Mouse (Mus musculus): ENCODE measurements around the gene Sh3rf1. TPM values are rescaled to one million over a fixed set of nuclear protein-coding genes. Genes with fewer than 3 reads are reported as not detected.

The Sh3rf1 gene
- total RNA-seq, 2 experiments from 2014 or later = 76.4 to 80.2 TPM

DNA sequence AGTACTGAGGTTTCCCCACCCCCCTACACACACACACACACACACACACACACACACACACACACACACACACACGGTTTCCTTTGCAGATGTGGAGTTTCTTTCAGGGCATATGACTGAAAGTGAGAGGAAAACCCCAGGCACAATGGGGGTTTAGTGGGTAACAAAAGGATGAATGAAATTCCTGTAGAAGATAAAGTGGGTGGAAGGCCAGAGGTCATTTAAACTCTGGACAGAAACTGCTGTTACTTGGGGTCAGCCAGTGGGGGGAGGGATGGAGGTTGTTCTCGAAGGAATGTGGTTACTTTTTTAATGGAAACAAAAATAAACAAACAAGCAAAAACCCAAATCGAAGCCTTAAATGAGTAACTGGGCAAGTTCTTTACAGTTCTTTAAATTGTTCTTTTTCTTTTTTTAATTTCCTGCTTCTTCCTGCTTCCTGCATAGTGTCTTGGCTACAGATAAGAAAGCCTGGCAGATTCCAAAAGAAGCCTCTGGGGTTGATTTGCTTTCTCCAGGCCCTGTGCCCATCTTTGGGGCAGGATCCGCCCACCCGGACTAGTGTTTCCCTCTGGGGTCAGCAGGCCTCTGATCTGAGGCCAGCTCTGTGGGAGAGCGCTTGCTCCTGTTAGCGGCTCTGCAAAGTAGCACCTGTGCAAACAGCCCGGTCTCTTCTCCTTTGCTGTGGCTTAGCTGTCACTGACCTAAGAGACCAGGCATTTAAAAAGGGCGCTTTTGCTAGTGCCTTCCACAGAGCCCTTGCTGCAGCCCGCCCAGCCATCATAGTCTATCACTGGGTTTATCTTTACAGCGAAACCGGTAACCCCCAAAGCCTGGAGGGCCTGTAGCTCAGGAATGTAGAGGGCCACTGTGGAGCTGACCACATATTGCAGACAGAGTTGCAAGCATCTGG lies 59.8 kb downstream of the Sh3rf1 start:
- DNase-seq (ENCODE audit: low spot score in 2 of 2) = no peak

DNA sequence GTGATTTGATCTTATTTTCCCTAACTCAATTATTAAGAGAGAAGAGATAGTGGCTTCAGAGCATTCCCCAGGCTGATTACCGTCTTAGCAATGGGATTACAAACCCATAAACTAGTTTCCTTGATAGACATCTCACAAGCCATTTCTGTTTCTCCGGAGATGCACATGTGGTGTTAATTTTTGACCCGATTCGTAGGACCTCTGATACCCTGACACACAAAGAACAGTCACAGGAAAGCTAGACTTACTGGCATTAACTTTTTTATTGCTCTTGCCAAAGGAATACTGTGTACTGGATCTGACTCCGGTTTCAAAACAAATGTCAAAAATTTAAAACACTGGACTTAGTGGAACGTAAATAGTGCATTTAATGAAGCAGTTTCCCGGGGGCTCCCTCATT lies 62.2 kb downstream of the Sh3rf1 start:
- DNase-seq (ENCODE audit: low spot score in 2 of 2) = no peak

DNA sequence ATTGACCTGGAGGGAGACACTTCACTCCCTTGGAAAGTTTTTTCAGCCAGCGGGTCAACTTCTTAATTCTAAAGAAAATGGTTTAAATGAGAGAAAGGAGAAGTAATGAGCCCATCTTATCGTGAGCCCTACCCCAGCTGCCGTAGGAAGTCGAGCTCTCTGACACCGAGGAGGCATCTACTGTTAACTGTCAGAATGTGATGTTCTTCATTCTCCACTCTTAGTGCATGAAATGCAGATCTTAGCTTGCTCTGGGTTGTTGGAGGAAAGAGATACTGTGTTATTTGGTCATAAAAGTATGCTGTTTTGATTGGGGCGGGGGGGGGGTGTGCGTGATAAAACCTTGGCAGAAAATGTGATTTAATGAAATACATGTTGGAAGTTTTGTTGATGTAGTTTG lies 62.7 kb downstream of the Sh3rf1 start:
- DNase-seq (ENCODE audit: low spot score in 2 of 2) = no peak

DNA sequence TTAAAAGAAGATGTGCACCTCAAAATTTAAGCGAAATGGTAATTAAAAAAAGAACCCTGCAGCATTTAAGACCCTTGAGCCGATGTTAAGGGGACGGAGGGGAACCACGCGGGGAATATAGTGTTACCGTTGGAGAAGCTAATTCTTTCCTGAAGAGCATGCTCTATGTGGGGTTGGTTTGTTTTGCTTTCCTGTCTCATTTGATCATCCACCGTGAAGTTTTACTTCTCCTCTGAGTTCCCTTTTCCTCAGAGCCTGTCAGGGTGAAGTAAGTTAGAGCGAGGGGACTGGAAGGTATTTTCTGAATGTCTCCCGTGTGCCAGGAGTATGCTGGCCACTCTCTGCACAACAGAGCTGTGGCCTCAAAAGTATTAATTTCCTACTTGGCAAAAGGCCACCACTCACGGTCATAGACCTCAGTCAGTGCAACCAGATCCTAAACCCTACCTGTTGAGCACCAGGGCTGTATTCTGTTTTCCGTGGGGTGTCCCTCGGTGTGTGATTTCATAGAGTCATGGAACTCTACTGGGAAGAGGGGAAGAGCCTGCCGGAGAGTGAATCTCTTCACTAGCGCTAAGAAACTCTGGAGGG lies 63.2 kb downstream of the Sh3rf1 start:
- no peak for DNase-seq (ENCODE audit: low spot score in 2 of 2)

DNA sequence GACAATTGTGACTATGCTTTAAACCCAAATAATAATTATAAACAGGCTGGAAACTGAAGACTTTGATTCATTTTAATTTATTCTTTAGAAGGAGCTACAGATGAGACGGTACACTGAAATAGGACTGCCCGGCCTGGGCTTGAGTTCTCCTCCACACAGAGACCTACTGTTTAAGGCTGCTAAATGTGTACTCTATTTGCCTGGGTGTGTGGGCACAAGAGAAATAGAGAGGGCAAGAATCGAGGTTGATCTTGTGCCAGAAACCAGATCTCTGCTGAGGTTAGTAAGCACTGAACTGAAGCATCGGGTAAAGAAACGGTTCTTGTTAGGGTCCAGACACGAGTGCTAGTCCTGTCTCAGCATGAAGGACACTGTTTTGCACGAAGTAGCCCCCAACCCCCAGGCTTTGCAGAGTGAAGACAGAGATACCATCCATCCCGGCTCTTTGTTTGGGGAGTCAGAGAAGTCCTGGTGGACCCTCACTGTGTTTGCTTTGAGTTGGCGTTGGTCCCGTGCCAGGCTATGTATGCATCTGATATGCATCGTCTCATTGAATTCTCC lies 64.4 kb downstream of the Sh3rf1 start:
- peak in 1 of 2 experiments; percentile 50 for DNase-seq (ENCODE audit: low spot score in 2 of 2)

DNA sequence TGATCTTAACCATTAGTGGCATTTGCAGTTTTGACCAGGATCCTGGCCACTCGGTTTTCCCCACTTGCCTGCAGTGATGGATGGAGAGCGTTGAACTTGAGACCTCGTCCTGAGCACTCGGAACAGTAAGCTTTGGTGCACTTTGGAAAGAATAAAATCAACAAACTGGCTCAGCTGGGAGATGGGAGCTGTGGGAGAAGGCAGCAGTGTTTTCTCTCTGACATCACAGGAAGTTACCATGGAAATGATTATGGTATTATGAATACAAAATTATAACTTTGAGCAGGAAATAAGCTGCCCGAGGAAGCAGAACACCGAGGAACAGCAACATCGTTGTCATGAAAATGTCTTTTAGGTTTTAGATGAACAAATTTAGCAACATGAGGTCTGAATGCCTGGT lies 65.0 kb downstream of the Sh3rf1 start:
- no peak for DNase-seq (ENCODE audit: low spot score in 2 of 2)

DNA sequence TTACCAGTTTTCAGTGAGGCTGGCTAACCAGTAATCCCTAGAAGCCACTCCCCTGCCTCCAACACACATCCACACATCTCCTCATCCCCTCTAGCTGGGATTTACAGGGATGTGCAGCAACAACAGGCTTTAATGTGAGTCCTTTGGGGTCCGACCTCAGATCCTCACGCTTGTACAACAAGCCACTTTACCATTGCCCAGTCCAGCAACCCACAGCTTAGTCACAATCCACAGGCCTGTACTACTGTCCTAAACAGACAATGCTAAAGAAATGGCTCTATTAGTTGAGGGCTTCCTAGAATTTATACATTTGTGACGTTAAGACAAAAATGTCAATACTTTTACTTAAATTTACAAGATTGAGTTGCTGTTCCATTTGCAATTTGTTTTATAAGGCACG lies 71.4 kb downstream of the Sh3rf1 start:
- DNase-seq (ENCODE audit: low spot score in 2 of 2) = no peak

DNA sequence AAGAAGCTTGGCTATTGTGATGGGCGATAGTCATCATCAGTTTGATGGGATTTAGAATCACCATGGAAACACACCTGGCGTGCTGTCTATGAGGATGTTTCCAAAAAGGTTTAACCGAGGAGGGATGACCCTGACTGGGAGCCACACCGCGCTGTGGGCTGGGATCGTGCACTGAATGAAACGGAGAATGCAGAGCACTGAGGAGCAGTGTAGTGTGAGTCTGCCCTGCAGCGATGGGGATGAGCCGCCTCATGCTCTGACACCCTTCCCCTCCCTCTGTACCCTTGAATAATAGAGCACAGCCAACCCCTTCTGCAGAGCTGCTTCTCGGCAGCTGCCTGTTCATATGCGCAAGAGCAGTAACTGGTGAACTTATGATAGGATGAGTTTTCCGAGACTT lies 71.8 kb downstream of the Sh3rf1 start:
- peak in 1 of 2 experiments; percentile 33 for DNase-seq (ENCODE audit: low spot score in 2 of 2)

DNA sequence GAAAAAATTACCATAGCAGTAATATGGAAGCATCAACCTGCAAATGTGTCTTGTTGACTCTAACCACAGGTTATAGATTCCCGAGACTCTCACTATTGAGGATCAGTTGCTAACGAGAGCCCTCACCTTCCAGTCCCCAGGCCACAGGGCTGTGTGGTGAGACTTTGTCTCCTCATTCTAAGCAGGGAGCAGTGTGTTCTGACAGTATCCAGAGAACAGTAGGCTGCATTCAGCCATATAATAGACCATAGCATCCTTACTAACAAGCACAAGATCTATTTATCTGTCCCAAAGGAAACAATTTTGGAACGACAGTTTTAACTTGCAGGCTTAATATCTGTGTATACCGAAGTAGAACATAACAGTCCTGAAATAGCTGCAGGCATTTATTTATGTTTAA lies 75.2 kb downstream of the Sh3rf1 start:
- no peak for DNase-seq (ENCODE audit: low spot score in 2 of 2)

DNA sequence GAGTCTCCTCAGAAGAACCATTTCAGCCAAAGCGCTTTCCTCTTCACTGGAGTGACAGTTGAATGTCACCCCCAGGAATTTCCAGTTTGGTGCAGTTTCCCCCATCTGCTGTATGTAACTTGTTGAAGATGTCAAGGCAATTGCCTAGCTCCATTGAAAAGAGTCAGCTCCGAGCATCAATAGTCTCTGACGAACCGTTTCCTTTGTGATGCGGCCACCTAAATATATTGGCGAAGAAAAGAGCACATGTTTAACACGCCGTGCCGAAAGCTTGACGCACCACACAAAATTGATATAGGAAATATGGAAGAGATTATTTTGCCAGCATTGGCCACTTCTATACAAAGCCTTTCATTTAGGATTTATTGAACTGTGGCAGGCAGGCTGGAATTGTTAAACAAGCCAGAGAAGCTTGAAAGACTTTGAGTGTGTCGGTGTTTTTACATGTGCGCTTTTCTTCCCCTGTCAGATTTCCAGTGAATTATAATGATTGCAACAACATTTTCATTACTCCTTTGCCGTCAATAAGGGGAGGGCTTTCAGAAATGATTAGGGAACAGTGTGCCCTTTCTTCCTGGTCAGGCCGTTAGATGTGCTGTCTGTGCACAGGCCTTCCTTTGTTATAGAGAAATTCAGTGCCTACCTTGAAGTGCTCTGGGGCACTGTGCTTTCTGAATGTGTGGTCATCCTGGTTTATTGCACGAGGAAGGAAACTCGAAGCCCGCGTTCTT lies 77.8 kb downstream of the Sh3rf1 start:
- no peak for DNase-seq (ENCODE audit: low spot score in 2 of 2)

DNA sequence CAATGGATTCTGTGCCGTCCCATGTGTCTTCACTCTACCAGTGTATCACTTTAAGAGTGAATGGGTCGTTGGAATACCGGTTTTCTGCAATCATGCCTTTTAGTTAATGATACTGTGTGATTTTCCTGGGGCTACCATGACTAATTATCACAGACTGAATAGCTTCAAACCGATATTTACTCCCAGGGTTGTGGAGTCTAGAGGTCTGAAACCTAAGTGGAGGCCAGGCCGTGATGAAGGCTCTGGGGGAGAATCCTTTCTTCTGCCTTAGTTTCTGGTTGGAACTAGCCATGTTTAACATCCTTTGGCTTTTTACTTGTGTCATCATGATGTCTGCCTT lies 78.3 kb downstream of the Sh3rf1 start:
- no peak for DNase-seq (ENCODE audit: low spot score in 2 of 2)

DNA sequence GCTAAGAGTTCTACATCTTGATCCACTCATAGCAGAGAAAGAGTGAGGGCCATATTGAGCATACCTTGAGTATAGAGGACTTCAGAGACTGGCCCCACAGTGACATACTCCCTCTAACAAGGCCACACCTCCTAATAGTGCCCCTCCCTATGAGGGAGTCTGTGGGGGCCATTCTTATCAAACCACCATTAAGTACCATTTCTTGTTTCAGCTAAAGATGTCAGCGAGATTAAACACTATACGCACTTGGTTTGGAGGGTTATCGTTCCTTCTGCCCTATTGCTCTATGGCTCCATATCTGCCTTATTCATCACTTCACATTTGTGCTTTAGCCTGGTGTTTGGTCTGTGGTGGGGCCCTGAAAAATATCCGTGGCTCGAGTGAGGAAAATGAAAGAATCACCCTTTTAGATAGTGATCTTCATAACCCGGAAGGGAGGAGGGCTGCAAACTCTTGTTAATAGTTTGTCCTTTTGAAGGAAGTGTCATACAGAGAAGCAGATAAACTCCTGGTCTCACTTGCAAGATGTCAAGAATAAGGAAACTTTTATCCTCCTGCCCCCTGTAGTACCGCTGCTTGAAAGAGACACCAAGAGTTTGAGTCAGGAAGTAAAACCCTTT lies 81.9 kb downstream of the Sh3rf1 start:
- no peak for DNase-seq (ENCODE audit: low spot score in 2 of 2)

DNA sequence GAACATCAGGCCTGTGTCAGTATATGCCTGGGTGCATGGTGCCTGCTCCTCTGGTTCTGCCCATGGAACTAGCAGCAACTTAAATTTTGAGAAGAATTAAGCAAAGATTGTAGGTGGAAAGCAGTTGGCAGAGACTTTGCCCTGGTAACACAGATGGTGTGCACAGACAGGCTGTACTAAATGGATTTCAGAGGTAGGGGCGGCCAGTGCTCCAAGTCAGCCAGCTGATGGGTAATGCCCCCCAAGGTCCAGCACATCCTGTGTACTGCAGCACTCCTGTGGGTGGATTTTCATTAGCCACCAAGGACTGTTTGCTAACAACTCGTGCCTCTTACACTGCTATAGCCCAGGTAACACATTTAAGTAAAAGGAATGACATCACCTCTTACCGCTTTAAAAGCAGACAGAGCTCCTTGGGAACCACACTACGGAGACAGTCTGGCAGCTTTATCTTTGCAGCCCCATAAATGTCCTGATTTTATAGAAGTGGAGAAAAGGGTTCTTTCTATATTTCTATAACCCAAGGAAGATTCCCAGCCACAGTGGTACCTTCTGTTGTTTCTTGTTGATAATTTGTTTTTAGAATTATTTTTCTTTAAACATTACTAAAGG lies 82.9 kb downstream of the Sh3rf1 start:
- no peak for DNase-seq (ENCODE audit: low spot score in 2 of 2)

DNA sequence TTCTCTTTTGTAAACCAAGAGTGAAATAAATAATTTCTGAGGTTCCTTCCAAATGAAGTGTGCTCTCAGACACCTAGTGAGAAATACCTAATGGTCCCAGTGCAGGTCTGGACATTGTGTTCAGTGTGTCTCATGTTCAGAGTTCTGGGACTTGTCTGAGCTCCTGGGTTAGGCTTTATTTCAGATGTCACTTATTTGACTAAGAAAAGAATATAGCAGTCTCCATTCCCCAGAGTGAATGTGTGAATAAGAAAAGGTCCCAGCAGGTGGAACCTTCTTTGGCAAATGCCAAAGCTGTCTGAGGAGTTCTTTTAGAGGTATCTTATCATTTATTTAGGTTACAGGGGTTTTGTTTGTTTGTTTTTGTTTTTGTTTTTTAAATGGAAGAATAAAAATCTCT lies 85.2 kb downstream of the Sh3rf1 start:
- no peak for DNase-seq (ENCODE audit: low spot score in 2 of 2)

DNA sequence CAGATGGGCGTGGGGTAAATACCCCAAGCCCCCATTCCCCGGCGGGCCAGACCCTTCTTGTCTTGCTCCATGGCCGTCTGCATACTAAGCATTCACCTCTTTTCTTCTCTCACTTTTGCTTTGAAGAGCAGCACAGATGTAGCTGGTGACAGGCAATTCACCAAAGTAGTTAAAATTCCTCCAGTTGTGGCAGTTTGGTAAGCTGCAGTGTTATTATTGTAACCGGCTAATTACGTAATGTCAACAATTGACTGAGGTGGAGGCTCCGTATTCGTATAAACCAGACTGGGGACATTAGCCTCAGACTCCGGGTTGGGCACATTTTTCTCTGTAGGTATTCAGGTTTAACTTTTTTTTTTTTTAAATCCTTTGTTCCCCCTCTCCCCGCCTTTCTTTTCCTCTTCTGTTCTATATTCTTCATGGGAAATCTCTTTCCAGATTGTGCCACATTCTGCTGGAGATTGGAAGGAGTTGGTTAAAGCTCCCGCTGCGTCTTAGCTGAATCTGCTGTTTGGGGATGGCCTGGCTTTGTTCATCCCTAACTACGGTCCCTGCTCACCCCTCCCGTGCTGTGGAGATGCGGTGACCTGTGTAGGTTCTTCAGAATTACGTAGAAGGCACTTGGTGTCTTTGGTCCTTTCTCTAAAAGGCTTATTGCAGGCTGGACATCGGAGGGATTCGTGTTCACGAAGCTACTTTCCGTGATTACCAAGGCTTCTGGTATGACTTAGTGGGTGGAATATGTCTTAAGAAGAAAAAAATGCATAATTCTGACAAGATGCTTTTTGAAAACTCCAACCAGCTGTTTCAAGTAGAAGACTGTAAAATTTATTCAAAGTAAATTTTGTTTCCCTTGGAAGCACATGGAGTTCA lies 86.1 kb downstream of the Sh3rf1 start:
- DNase-seq (ENCODE audit: low spot score in 2 of 2) = no peak

DNA sequence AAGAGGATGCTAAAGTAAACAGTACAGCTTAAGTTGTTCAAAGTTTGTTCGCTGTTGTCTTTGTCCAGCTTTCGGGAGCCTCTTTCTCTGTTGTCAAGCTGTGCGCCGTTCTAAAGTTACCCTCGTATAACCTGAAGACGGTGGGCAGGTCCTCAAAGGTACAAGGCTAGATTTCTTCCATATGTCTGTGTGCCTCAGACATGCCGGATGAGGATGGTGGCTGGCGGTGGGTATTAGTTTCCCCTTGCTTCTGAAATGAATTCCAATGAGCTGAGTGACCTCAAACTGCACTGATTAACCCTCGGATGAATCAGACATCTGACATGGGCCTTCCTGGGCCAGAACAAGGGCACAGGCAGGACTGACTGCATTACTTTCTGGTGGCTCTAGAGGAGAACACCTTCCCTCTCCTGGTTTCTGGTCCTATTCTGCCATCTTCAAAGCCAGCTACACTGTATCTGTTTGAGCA lies 86.8 kb downstream of the Sh3rf1 start:
- DNase-seq (ENCODE audit: low spot score in 2 of 2) = no peak

DNA sequence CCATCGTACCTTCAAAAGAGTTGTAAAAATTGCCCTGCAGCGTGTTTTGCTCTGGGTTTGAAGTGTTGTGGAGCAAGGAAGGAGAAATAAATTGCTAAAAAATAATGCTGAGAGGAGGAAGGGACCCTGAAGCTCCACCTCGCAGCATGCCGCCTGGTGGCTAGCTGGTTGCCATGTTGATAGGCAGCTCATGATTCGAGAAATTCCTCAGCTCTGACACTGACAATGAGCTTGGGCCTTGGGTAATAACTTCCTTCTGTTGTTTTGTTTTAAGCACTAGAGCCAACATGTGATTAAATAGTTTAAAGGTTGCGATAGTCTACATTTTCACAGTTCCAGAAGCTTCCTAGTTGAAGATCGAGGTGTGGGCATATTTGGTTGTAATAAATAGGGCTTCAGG lies 89.3 kb downstream of the Sh3rf1 start:
- no peak for DNase-seq (ENCODE audit: low spot score in 2 of 2)

DNA sequence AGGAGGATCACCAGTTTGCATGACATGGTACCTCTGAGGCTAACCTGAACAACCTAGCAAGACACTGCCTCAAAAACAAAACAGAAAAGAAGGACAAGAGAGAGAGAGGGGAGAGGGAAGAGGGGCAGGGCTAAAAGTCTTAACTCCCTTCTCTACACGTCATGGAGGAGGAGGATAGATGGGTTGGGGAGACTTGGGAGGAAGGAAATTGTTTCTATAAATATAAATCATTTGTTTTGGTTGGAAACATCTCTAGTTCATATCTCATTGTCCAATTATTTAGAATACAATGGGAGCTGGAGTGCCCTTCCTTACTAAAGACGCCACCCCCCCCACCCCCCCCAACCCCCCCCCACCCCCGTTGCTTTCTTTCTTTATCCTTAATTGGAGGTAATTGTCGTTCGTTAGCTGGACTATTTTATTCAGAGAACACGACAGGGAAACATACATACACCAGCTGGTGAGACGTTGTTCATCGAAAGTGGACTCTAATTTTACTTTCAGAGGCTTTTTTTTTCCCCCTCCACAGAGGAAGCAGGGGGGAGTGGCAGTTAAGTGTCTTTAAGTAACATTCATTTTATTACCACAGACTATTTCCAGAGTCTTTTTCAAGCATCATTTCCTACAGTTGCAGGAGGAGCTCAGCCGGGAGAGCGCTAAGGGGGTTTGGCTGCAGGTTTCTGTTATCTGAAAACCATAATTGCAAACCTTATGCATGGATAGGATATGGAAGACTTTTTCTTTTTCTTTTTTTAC lies 92.5 kb downstream of the Sh3rf1 start:
- DNase-seq (ENCODE audit: low spot score in 2 of 2) = no peak

DNA sequence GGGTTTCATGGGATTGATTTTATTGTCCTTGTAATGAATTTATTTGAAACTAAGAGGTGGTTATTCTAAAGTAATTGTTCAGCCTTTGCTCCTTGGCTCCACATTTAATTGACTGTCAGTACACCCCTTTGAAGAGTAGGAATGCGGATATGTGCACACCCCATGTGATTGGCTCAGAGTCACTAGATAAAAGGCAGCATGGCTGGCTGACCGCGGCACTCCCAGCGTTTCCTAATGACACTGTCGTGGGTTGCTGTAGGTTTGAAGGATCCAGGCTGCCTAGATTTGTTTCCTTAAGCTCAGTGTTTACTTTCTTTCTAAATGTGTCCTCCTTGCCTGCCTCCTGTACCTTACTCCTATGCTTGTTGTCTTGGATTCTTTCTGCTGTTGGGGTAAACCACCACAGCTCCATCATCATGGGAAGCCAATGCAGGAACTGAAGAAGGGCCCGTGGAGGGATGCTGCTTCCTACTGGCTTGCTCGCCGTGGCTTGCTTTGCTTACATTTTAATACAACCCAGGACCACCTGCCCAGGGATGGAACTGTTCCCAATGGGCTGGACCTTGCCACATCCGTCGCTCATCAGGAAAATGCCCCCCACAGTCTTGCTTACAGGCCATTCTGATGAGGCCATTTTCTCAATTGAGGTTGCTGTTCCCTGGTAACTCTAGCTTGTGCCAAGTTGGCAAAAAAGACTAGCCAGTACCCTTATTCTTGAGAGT lies 93.3 kb downstream of the Sh3rf1 start:
- no peak for DNase-seq (ENCODE audit: low spot score in 2 of 2)

Measured in layer of hippocampus, postnatal 10 days (tissue).